Mouse (Mus musculus) kidney, adult 2 months (tissue): ENCODE data around the gene Dgke.

Source experiments
- CTCF ChIP-seq: fragments of 200-500 bp; conservative IDR thresholded peaks from 2 replicates; pipeline ENCODE4 v1.5.1; 2011; ENCODE audit warnings: low read depth, mild to moderate bottlenecking, control low read depth, low read length, moderate library complexity, mixed read lengths; ENCODE audit not compliant: insufficient read depth, insufficient read length
- POLR2A ChIP-seq: fragments of 200-500 bp; IDR thresholded peaks from one replicate; pipeline ENCODE4 v1.6.1; 2011; ENCODE audit warnings: low read depth, low read length, control low read depth

GRCm38 (mm10) chr11:89031189-89031588 lies 35.5 kb downstream of the Dgke start:
- TF ChIP-seq CTCF (no peak), POLR2A (no peak)
